Mouse (Mus musculus) adrenal gland, postnatal 10 days (tissue): Measurements from ENCODE around the gene Dpysl5. TPM values are rescaled to one million over a fixed set of nuclear protein-coding genes. Genes with fewer than 3 reads are reported as not detected.

ENCODE experiments used
- DNase-seq: peaks from one replicate; pipeline ENCODE4 v3.0.0; 2021; ENCODE audit warnings: mixed read lengths
- total RNA-seq, 2 experiments: library from RNA; stranded (reverse); gene quantifications; 2 replicates each; pipeline ENCODE4 v1.2.3; 2021

Gene Dpysl5
- total RNA-seq, 2 experiments from 2014 or later, result 4.5 to 8.8 TPM

GRCm38 (mm10) chr5:30765596-30766370 is 54.4 kb downstream of the Dpysl5 start:
- no peak for DNase-seq

- DNase-seq, result no peak
These were observed 56.7 kb downstream of the Dpysl5 start for GRCm38 (mm10) chr5:30768082-30768481.

- peak; percentile 85 for DNase-seq
These were observed 57.2 kb downstream of the Dpysl5 start for GRCm38 (mm10) chr5:30768598-30768997.

GRCm38 (mm10) chr5:30769075-30769474 is 57.7 kb downstream of the Dpysl5 start:
- no peak for DNase-seq

- DNase-seq, result peak; percentile 93
These were observed 63.4 kb downstream of the Dpysl5 start for GRCm38 (mm10) chr5:30774601-30775371.

- no peak for DNase-seq
These were observed 69.3 kb downstream of the Dpysl5 start for GRCm38 (mm10) chr5:30780699-30781098.

- no peak for DNase-seq
These were observed 69.8 kb downstream of the Dpysl5 start for GRCm38 (mm10) chr5:30781147-30781546.

- DNase-seq, result peak; percentile 59
These were observed 76.0 kb downstream of the Dpysl5 start for GRCm38 (mm10) chr5:30787381-30787780.

- no peak for DNase-seq
These were observed 78.7 kb downstream of the Dpysl5 start for GRCm38 (mm10) chr5:30790047-30790446.

GRCm38 (mm10) chr5:30796125-30796524 is 84.8 kb downstream of the Dpysl5 start:
- peak; percentile 92 for DNase-seq

- DNase-seq, result no peak
These were observed 86.1 kb downstream of the Dpysl5 start for GRCm38 (mm10) chr5:30797482-30797881.

- no peak for DNase-seq
These were observed 86.6 kb downstream of the Dpysl5 start for GRCm38 (mm10) chr5:30797982-30798381.

- DNase-seq, result no peak
These were observed 87.6 kb downstream of the Dpysl5 start for GRCm38 (mm10) chr5:30798965-30799364.

GRCm38 (mm10) chr5:30802724-30803467 is 91.5 kb downstream of the Dpysl5 start:
- DNase-seq, result no peak

- peak; percentile 92 for DNase-seq
These were observed 94.7 kb downstream of the Dpysl5 start for GRCm38 (mm10) chr5:30806106-30806505.

GRCm38 (mm10) chr5:30814424-30815119 is 103.2 kb downstream of the Dpysl5 start, which contains the start of gene Mapre3:
Gene Mapre3 (plus strand): TSS chr5:30814641.
- DNase-seq, result peak; percentile 94

- DNase-seq, result no peak
These were observed 103.7 kb downstream of the Dpysl5 start for GRCm38 (mm10) chr5:30815120-30815465.

- DNase-seq, result peak; percentile 30
These were observed 105.0 kb downstream of the Dpysl5 start for GRCm38 (mm10) chr5:30816261-30816791.

- DNase-seq, result no peak
These were observed 107.5 kb downstream of the Dpysl5 start for GRCm38 (mm10) chr5:30818758-30819309.

- DNase-seq, result no peak
These were observed 111.3 kb downstream of the Dpysl5 start for GRCm38 (mm10) chr5:30822689-30823088.

- DNase-seq, result no peak
These were observed 111.7 kb downstream of the Dpysl5 start for GRCm38 (mm10) chr5:30823091-30823490.
